25 mouse cellular contexts compared by ENCODE assay signal in the genomic region with DNA sequence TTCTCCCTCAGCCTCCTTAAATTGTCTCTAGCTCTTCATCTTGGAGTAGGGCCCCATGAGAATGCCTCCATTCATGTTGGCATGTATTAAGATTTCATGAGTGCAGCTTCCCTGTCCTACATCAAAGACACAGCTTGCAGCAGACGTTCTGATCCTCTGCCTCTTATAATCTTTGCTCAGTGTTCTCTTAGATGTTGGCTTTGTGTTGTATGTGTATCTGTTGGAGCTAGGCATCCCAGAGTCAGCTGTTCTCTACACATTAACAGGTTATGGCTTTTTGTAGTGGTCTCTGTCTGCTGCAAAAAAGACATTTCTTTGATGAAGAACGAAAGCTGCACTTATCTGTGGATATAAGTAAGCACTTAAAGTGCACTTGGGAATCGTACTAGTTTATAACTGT. TPM values are rescaled to one million over a fixed set of nuclear protein-coding genes. Genes with fewer than 3 reads are reported as not detected.
DNase-seq lines count a peak whose midpoint lies in the region; ATAC-seq and TF ChIP-seq lines count a peak whose summit lies in the region.
"Had no signal": no experiment of that assay in that cellular context is flagged by ENCODE, and none has a peak within 500 bp of the region (broad histone marks: within the 10 kb centered on the region; RNA-seq: fewer than 3 reads in every experiment).

No protein-coding gene starts in this region.

- H3K9me3 ChIP-seq in forebrain, embryonic 14.5 days (replicated peaks; ENCODE audit: control insufficient read depth, low read length) = no peaks in the 10 kb centered on the region
- H3K9me3 ChIP-seq in forebrain, embryonic 16.5 days (ENCODE audit: control insufficient read depth, low read length) = no peaks in the 10 kb centered on the region
- no peaks in the 10 kb centered on the region for H3K9me3 ChIP-seq in midbrain, embryonic 14.5 days (ENCODE audit: control insufficient read depth, low read length)
- no peaks in the 10 kb centered on the region for H3K9me3 ChIP-seq in midbrain, embryonic 16.5 days (replicated peaks; ENCODE audit: control insufficient read depth, low read length, poor library complexity, severe bottlenecking)
- H3K9me3 ChIP-seq: embryonic facial prominence, embryonic 10.5 days; embryonic facial prominence, embryonic 12.5 days; forebrain, embryonic 13.5 days had no signal

- no peaks in the 10 kb centered on the region for H3K27me3 ChIP-seq in forebrain, embryonic 14.5 days (replicated peaks; ENCODE audit: control insufficient read depth, insufficient read depth, low read length)
- no peaks in the 10 kb centered on the region for H3K27me3 ChIP-seq in forebrain, embryonic 16.5 days (replicated peaks; ENCODE audit: control insufficient read depth, insufficient read depth, low read length)
- H3K27me3 ChIP-seq in midbrain, embryonic 14.5 days (ENCODE audit: control insufficient read depth, insufficient read depth, low read length) = no peaks in the 10 kb centered on the region
- H3K27me3 ChIP-seq in midbrain, embryonic 16.5 days (ENCODE audit: control insufficient read depth, insufficient read depth, low read depth, low read length) = no peaks in the 10 kb centered on the region; the same call in 1 of the 2 replicates

- DNase-seq in forebrain, embryonic 14.5 days (ENCODE audit: low spot score) = peak; percentile 10
- peak; percentile 65 for DNase-seq in brain, embryonic 14.5 days (ENCODE audit: low read depth)
- DNase-seq in midbrain, embryonic 14.5 days = peak; percentile 38
- DNase-seq in urinary bladder, postnatal 14 days (ENCODE audit: low spot score) = no peak
- DNase-seq in layer of hippocampus, adult 8-10 months (ENCODE audit: low spot score in 2 of 2) = no peak
- no peak for DNase-seq in frontal cortex, postnatal 25 days (ENCODE audit: low spot score in 2 of 2)
- DNase-seq: adrenal gland, adult 8-10 months; adrenal gland, postnatal 14 days; B cell, adult 2 months; cerebellum, adult 11-12 months; cerebellum, adult 2 months; cerebellum, adult 9-10 months; cerebellum, postnatal 10 days; cerebellum, postnatal 25 days; forebrain, postnatal 0 days had no signal

- 83% methylated on average over 3 of the region's 3 CpGs for WGBS in forebrain, embryonic 14.5 days
- 79% methylated on average over 3 of the region's 3 CpGs for WGBS in forebrain, embryonic 16.5 days
- WGBS in midbrain, embryonic 14.5 days = 56% methylated on average over 3 of the region's 3 CpGs
- 47% methylated on average over 3 of the region's 3 CpGs for WGBS in midbrain, embryonic 16.5 days

- H3K27ac ChIP-seq in forebrain, embryonic 14.5 days (ENCODE audit: low read depth, low read length) = no peak overlapping the region
- H3K27ac ChIP-seq in forebrain, embryonic 16.5 days (ENCODE audit: low read length) = no peak overlapping the region
- H3K27ac ChIP-seq in midbrain, embryonic 14.5 days (replicated peaks; ENCODE audit: low read depth, low read length) = no peak overlapping the region
- no peak overlapping the region for H3K27ac ChIP-seq in midbrain, embryonic 16.5 days (ENCODE audit: low read length)
- H3K27ac ChIP-seq: embryonic facial prominence, embryonic 10.5 days; embryonic facial prominence, embryonic 12.5 days; forebrain, embryonic 13.5 days had no signal

- H3K36me3 ChIP-seq in forebrain, embryonic 14.5 days (ENCODE audit: control insufficient read depth, insufficient read depth, low read length) = no peaks in the 10 kb centered on the region
- H3K36me3 ChIP-seq in forebrain, embryonic 16.5 days (ENCODE audit: control insufficient read depth, insufficient read depth) = no peaks in the 10 kb centered on the region
- H3K36me3 ChIP-seq in midbrain, embryonic 14.5 days (ENCODE audit: control insufficient read depth, insufficient read depth, low read length) = no peaks in the 10 kb centered on the region
- no peaks in the 10 kb centered on the region for H3K36me3 ChIP-seq in midbrain, embryonic 16.5 days (ENCODE audit: control insufficient read depth, insufficient read depth, low read length)
- H3K36me3 ChIP-seq: embryonic facial prominence, embryonic 10.5 days; embryonic facial prominence, embryonic 12.5 days; G1E had no signal

- no peak for TF ChIP-seq CTCF in brain, embryonic 14.5 days (IDR thresholded peaks at IDR 0.05; ENCODE audit: borderline replicate concordance, extremely low read depth, insufficient read depth, insufficient read length)

- H3K9ac ChIP-seq in forebrain, embryonic 14.5 days (ENCODE audit: low read length) = no peak overlapping the region
- H3K9ac ChIP-seq in forebrain, embryonic 16.5 days (replicated peaks; ENCODE audit: low read depth, low read length) = no peak overlapping the region
- H3K9ac ChIP-seq in midbrain, embryonic 14.5 days (replicated peaks; ENCODE audit: low read length) = no peak overlapping the region
- H3K9ac ChIP-seq in midbrain, embryonic 16.5 days (ENCODE audit: low read depth, low read length) = no peak overlapping the region
- H3K9ac ChIP-seq: embryonic facial prominence, embryonic 12.5 days; forebrain, embryonic 13.5 days; forebrain, postnatal 0 days had no signal

- no peak overlapping the region for H3K4me3 ChIP-seq in forebrain, embryonic 14.5 days (ENCODE audit: low read depth, low read length)
- no peak overlapping the region for H3K4me3 ChIP-seq in forebrain, embryonic 16.5 days (replicated peaks; ENCODE audit: low read length)
- no peak overlapping the region for H3K4me3 ChIP-seq in midbrain, embryonic 14.5 days (replicated peaks; ENCODE audit: low read depth, low read length)
- no peak overlapping the region for H3K4me3 ChIP-seq in midbrain, embryonic 16.5 days (ENCODE audit: low read depth, low read length)
- H3K4me3 ChIP-seq: embryonic facial prominence, embryonic 10.5 days; embryonic facial prominence, embryonic 12.5 days; forebrain, embryonic 13.5 days had no signal

- H3K4me2 ChIP-seq in forebrain, embryonic 14.5 days (ENCODE audit: low read length) = no peak overlapping the region
- H3K4me2 ChIP-seq in forebrain, embryonic 16.5 days (ENCODE audit: low read length) = no peak overlapping the region
- no peak overlapping the region for H3K4me2 ChIP-seq in midbrain, embryonic 14.5 days (ENCODE audit: low read length)
- H3K4me2 ChIP-seq in midbrain, embryonic 16.5 days (ENCODE audit: low read length) = no peak overlapping the region
- H3K4me2 ChIP-seq: embryonic facial prominence, embryonic 12.5 days; forebrain, embryonic 13.5 days had no signal

- no peaks in the 10 kb centered on the region for H3K4me1 ChIP-seq in forebrain, embryonic 14.5 days (ENCODE audit: control insufficient read depth, insufficient read depth, low read length)
- 0 out of 2 replicates have a peak, but pooled peaks cover 4% of the 10 kb centered on the region for H3K4me1 ChIP-seq in forebrain, embryonic 16.5 days (replicated peaks; ENCODE audit: control insufficient read depth, insufficient read depth, low read length)
- 0 out of 2 replicates have a peak, but pooled peaks cover 6% of the 10 kb centered on the region for H3K4me1 ChIP-seq in midbrain, embryonic 14.5 days (ENCODE audit: control insufficient read depth, insufficient read depth, low read length)
- H3K4me1 ChIP-seq in midbrain, embryonic 16.5 days (ENCODE audit: control insufficient read depth, insufficient read depth, low read length) = peaks cover 8% of the 10 kb centered on the region
- H3K4me1 ChIP-seq: embryonic facial prominence, embryonic 10.5 days; embryonic facial prominence, embryonic 12.5 days; forebrain, embryonic 13.5 days had no signal

- no peak for ATAC-seq in forebrain, embryonic 14.5 days
- no peak for ATAC-seq in forebrain, embryonic 16.5 days
- ATAC-seq in midbrain, embryonic 14.5 days (ENCODE audit: low FRiP score, low TSS enrichment) = no peak
- ATAC-seq in midbrain, embryonic 16.5 days = peak; percentile 62; the same call in 1 of the 2 replicates
- ATAC-seq: activated CD4-positive, CD25-positive, alpha-beta regulatory T cell, adult 4 months; CD4-positive, CD25-positive, alpha-beta regulatory T cell, adult 4 months; forebrain, embryonic 13.5 days; forebrain, postnatal 0 days; Patski had no signal

- no peak for TF ChIP-seq POLR2A in brain, embryonic 14.5 days (IDR thresholded peaks at IDR 0.05; ENCODE audit: borderline replicate concordance, extremely low read depth, insufficient read depth, insufficient read length, poor library complexity, severe bottlenecking)

RNA-seq across cellular contexts. Expression of gene Kcna1, which starts 18.4 kb away (rescaled TPM):
- polyA plus RNA-seq in forebrain, embryonic 14.5 days (2014; fragmentation: Nextera tagmentation; extraction: Ambion mirVana) = 2.5 and 2.8 TPM in 2 replicates
- polyA plus RNA-seq in forebrain, embryonic 16.5 days (2015; fragmentation: Nextera tagmentation; extraction: Ambion mirVana) = 4.5 and 4.9 TPM in 2 replicates
- 1.3 TPM in 2 replicates for polyA plus RNA-seq in brain, embryonic 14.5 days (2012; rRNA removed)
- polyA plus RNA-seq in midbrain, embryonic 14.5 days (2014; fragmentation: Nextera tagmentation; extraction: Ambion mirVana) = 0.95 and 1.8 TPM in 2 replicates
- 1.2 and 1.4 TPM in 2 replicates for polyA plus RNA-seq in midbrain, embryonic 16.5 days (2015; fragmentation: Nextera tagmentation; extraction: Ambion mirVana)
- total RNA-seq in layer of hippocampus, adult 8-10 months (2022) = 100 to 1,000 TPM; 118 to 123 (median 121) TPM
- total RNA-seq: CH12.LX had no signal
- polyA plus RNA-seq: CD4-positive, CD25-positive, alpha-beta regulatory T cell, adult 4 months; G1E had no signal

Comparison
In these comparisons a context has a peak if more than half of its experiments do, and no peak if none do; other contexts are left out.
1. DNase-seq: peak in forebrain, embryonic 14.5 days (single experiment), brain, embryonic 14.5 days (single experiment) and midbrain, embryonic 14.5 days (single experiment); none in urinary bladder, postnatal 14 days (single experiment), layer of hippocampus, adult 8-10 months (0 of 2) and frontal cortex, postnatal 25 days (0 of 2).